Mouse (Mus musculus) mesoderm, embryonic 11.5 days (tissue): ENCODE results near the gene Tec.

Experiments
- DNase-seq: peaks from one replicate; pipeline ENCODE4 v3.0.0-alpha.2; 2012; ENCODE audit warnings: low read depth, low spot score

Gene Tec

GRCm38 (mm10) chr5:72868091-72868875, at the start of gene Tec:
TSS of gene Tec (minus strand) at chr5:72868483.
- DNase-seq, result peak; percentile 84

GRCm38 (mm10) chr5:72916851-72917250, 48.6 kb upstream of the Tec start:
- DNase-seq, result no peak

GRCm38 (mm10) chr5:72916048-72916447, 47.8 kb upstream of the Tec start:
- DNase-seq, result no peak

- DNase-seq, result peak; percentile 64
Observed at GRCm38 (mm10) chr5:72914633-72915561, 46.6 kb upstream of the Tec start.

GRCm38 (mm10) chr5:72913648-72914557, 45.6 kb upstream of the Tec start, which contains the start of gene Slain2:
TSS of gene Slain2 (plus strand) at chr5:72914304.
- peak; percentile 98 for DNase-seq

GRCm38 (mm10) chr5:72911284-72911683, 43.0 kb upstream of the Tec start:
- no peak for DNase-seq

GRCm38 (mm10) chr5:72910373-72910772, 42.1 kb upstream of the Tec start:
- DNase-seq, result no peak

- no peak for DNase-seq
Observed at GRCm38 (mm10) chr5:72909363-72909762, 41.1 kb upstream of the Tec start.

GRCm38 (mm10) chr5:72908324-72908936, 40.1 kb upstream of the Tec start:
- no peak for DNase-seq

- DNase-seq, result no peak
Observed at GRCm38 (mm10) chr5:72907402-72907801, 39.1 kb upstream of the Tec start.

- DNase-seq, result no peak
Observed at GRCm38 (mm10) chr5:72904903-72905790, 36.9 kb upstream of the Tec start.

GRCm38 (mm10) chr5:72902876-72903516, 34.7 kb upstream of the Tec start:
- no peak for DNase-seq

GRCm38 (mm10) chr5:72902312-72902711, 34.0 kb upstream of the Tec start:
- DNase-seq, result no peak

- DNase-seq, result no peak
Observed at GRCm38 (mm10) chr5:72901866-72902265, 33.6 kb upstream of the Tec start.

GRCm38 (mm10) chr5:72899255-72899654, 31.0 kb upstream of the Tec start:
- DNase-seq, result no peak

GRCm38 (mm10) chr5:72897998-72898397, 29.7 kb upstream of the Tec start:
- no peak for DNase-seq

GRCm38 (mm10) chr5:72896478-72897279, 28.4 kb upstream of the Tec start:
- no peak for DNase-seq

- DNase-seq, result no peak
Observed at GRCm38 (mm10) chr5:72895261-72895660, 27.0 kb upstream of the Tec start.

- DNase-seq, result no peak
Observed at GRCm38 (mm10) chr5:72893987-72894386, 25.7 kb upstream of the Tec start.
